Mouse (Mus musculus) hindbrain, embryonic 12.5 days (tissue): Measurements from ENCODE around the gene Hic1. TPM values are rescaled to one million over a fixed set of nuclear protein-coding genes. Genes with fewer than 3 reads are reported as not detected.

Experiments used
- ATAC-seq: fragments of 200-750 bp; cut with Nextera tagmentation; 2 replicates; pipeline ENCODE4 v1.8.0; 2017; ENCODE audit warnings: moderate TSS enrichment; ENCODE audit not compliant: low FRiP score
- H3K27ac ChIP-seq: fragments of 300-500 bp; sonication (generic); 2 replicates; pipeline ENCODE4 v1.5.1; 2016; ENCODE audit warnings: mild to moderate bottlenecking
- H3K27me3 ChIP-seq: fragments of 300-500 bp; sonication (generic); 2 replicates; pipeline ENCODE4 v1.6.1; 2016; ENCODE audit warnings: mild to moderate bottlenecking
- H3K36me3 ChIP-seq: fragments of 300-500 bp; sonication (generic); 2 replicates; pipeline ENCODE4 v1.6.1; 2016; ENCODE audit warnings: mild to moderate bottlenecking
- H3K4me1 ChIP-seq: fragments of 300-500 bp; sonication (generic); 2 replicates; pipeline ENCODE4 v1.6.1; 2016
- H3K4me2 ChIP-seq: fragments of 300-500 bp; sonication (generic); replicated peaks from 2 replicates; pipeline ENCODE4 v1.6.1; 2016; ENCODE audit warnings: mild to moderate bottlenecking
- H3K4me3 ChIP-seq: fragments of 300-500 bp; sonication (generic); 2 replicates; pipeline ENCODE4 v1.5.1; 2016; ENCODE audit warnings: mild to moderate bottlenecking
- H3K9ac ChIP-seq: fragments of 300-500 bp; sonication (generic); 2 replicates; pipeline ENCODE4 v1.6.1; 2016; ENCODE audit warnings: mild to moderate bottlenecking, moderate library complexity
- H3K9me3 ChIP-seq: fragments of 300-500 bp; sonication (generic); replicated peaks from 2 replicates; pipeline ENCODE4 v1.6.1; 2016; ENCODE audit warnings: mild to moderate bottlenecking
- WGBS: fragments of 180-500 bp; shearing (Covaris S2); methylation state at CpG from one replicate; pipeline ENCODE4 v1.1.7; 2016; 5-methylcytosine and 5-hydroxymethylcytosine counted together
- polyA plus RNA-seq: library from polyadenylated mRNA; unstranded; fragments of >200 nt; fragmentation: Nextera tagmentation; extraction: Ambion mirVana; gene quantifications from 2 replicates; pipeline ENCODE4 v1.2.1, GENCODE M21; 2016

Hic1 gene
- polyA plus RNA-seq, 1 experiment from 2014 or later: 11.3 TPM

- ATAC-seq: peak; percentile 3; the same call in 1 of the 2 replicates
- H3K4me1 ChIP-seq: peaks cover 57% of the 10 kb centered on the region
- H3K9ac ChIP-seq: peak overlapping the region; percentile 60
- H3K4me3 ChIP-seq: peak overlapping the region; percentile 68
- no peaks in the 10 kb centered on the region for H3K9me3 ChIP-seq
- H3K27me3 ChIP-seq: peaks cover 71% of the 10 kb centered on the region
- 0 out of 2 replicates have a peak, but pooled peaks cover 7% of the 10 kb centered on the region for H3K36me3 ChIP-seq
- H3K27ac ChIP-seq: no peak overlapping the region; the same call in none of the 2 replicates
- under 1% methylated on average over 69 of the region's 75 CpGs for WGBS
- peak overlapping the region; percentile 80 for H3K4me2 ChIP-seq
Measured at GRCm38 (mm10) chr11:75172151-75173094, 3.1 kb upstream of the Hic1 start.

GRCm38 (mm10) chr11:75171186-75171865 is 2.0 kb upstream of the Hic1 start:
- Histone ChIP-seq H3K4me3 (peak overlapping the region; percentile 68; the same call in 1 of the 2 replicates), H3K4me1 (peaks cover 66% of the 10 kb centered on the region), H3K9me3 (no peaks in the 10 kb centered on the region), H3K4me2 (peak overlapping the region; percentile 80; the same call in 1 of the 2 replicates), H3K9ac (no peak overlapping the region), H3K36me3 (no peaks in the 10 kb centered on the region), H3K27ac (peak overlapping the region; percentile 12; the same call in 1 of the 2 replicates), H3K27me3 (peaks cover 82% of the 10 kb centered on the region)
- ATAC-seq: no peak
- 6% methylated on average over 17 of the region's 17 CpGs for WGBS

DNA sequence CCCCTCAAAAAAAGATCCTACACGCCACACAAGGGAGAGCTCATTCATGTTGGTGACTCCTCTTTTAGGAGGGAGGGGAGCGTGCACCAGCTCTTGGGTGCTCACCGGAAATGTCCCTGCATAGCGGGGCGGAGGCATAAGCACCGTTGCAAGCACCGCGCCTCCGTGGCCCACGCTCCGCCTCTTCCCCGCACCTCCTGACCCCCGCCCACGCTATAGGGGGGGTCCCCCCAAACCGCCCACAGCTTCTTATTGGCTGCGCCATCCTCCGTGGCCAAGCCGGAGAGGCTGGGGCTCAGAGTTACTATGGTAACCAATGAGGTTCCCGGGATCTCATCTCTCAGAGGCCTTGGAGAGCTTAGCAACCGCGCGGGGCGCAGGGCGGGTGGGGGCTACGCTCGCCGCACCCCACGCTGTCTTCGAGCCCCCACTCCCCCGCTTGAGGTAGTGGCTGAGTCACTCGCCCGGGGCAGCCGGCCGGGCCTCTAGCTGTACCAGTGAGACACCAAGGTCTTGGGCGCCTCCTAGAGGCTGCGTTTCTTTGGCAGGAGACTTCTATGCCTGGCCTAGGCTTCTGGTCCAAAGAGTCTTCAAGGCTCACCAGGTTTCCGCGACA is 925 bp upstream of the Hic1 start:
- under 1% methylated on average over 38 of the region's 38 CpGs for WGBS
- Histone ChIP-seq H3K9ac (peak overlapping the region; percentile 2), H3K4me1 (peaks cover 77% of the 10 kb centered on the region)

GRCm38 (mm10) chr11:75168590-75169361 is 543 bp downstream of the Hic1 start:
- H3K4me2 ChIP-seq: peak overlapping the region; percentile 80
- no peak; the same call in 1 of the 2 replicates for ATAC-seq
- H3K27me3 ChIP-seq: peaks cover 97% of the 10 kb centered on the region
- H3K4me1 ChIP-seq: peaks cover 74% of the 10 kb centered on the region
- under 1% methylated on average over 74 of the region's 83 CpGs for WGBS
- peak overlapping the region; percentile 47 for H3K4me3 ChIP-seq
- H3K36me3 ChIP-seq: 0 out of 2 replicates have a peak, but pooled peaks cover 3% of the 10 kb centered on the region
- H3K27ac ChIP-seq: peak overlapping the region; percentile 55; the same call in 1 of the 2 replicates
- no peaks in the 10 kb centered on the region for H3K9me3 ChIP-seq
- peak overlapping the region; percentile 61 for H3K9ac ChIP-seq

More for the DNA sequence above, 925 bp upstream of the Hic1 start:
- Histone ChIP-seq H3K27ac (no peak overlapping the region), H3K36me3 (no peaks in the 10 kb centered on the region), H3K4me3 (peak overlapping the region; percentile 47), H3K9me3 (no peaks in the 10 kb centered on the region), H3K4me2 (peak overlapping the region; percentile 80), H3K27me3 (peaks cover 87% of the 10 kb centered on the region)
- ATAC-seq: peak; percentile 55

DNA sequence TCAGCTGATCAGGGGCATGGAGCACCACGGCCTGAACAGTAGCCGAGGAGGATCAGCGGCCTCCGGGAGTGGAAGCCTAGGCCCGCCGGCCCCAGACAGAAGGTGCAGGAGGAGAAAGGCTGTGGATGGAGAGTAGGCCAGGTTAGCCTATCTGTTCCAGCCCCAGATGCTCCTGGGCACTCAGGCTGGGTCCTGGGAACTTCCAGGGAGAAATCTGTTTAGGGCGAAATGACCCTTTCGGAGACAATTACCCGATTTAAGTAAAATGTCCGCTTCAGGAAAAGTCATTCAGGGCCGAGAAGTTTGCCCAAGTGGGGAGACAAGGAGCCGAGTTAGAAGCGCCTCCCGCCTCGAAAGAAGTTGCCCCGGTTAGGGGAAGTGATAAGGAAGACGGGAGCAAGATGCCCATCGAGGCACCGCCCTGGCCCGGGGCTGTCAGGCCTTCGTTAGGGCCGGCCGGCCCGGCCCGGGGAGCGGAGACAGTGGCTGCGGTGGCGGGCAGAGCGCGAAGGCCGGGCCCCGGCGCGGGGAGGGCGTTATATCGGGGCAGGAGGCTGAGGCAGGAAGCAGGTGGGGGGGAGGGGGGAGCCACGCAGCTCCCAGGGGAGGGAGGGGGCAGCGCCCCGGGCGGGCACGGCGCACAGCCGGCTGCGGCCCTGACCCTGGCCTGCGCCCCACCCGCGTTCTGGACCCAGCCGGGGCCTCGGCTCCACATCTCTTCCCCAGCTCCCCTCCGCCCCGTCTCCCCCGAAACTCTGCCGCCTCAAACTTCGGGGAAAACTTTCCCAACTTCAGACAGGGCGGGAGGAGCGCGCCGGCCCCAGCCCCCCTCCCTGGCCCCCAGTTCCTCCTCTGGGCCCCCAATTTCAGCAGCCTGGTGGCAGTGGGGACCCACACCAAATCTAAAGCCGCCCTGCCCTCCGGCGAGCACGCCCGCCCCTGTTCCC is 1.4 kb downstream of the Hic1 start:
- peak overlapping the region; percentile 80 for H3K4me2 ChIP-seq
- peak overlapping the region; percentile 55; the same call in 1 of the 2 replicates for H3K27ac ChIP-seq
- no peak for ATAC-seq
- peaks cover 68% of the 10 kb centered on the region for H3K4me1 ChIP-seq
- H3K9ac ChIP-seq: peak overlapping the region; percentile 61
- H3K9me3 ChIP-seq: no peaks in the 10 kb centered on the region
- WGBS: 3% methylated on average over 45 of the region's 63 CpGs
- peak overlapping the region; percentile 47 for H3K4me3 ChIP-seq
- H3K36me3 ChIP-seq: peaks cover 10% of the 10 kb centered on the region
- H3K27me3 ChIP-seq: peaks cover 99% of the 10 kb centered on the region

DNA sequence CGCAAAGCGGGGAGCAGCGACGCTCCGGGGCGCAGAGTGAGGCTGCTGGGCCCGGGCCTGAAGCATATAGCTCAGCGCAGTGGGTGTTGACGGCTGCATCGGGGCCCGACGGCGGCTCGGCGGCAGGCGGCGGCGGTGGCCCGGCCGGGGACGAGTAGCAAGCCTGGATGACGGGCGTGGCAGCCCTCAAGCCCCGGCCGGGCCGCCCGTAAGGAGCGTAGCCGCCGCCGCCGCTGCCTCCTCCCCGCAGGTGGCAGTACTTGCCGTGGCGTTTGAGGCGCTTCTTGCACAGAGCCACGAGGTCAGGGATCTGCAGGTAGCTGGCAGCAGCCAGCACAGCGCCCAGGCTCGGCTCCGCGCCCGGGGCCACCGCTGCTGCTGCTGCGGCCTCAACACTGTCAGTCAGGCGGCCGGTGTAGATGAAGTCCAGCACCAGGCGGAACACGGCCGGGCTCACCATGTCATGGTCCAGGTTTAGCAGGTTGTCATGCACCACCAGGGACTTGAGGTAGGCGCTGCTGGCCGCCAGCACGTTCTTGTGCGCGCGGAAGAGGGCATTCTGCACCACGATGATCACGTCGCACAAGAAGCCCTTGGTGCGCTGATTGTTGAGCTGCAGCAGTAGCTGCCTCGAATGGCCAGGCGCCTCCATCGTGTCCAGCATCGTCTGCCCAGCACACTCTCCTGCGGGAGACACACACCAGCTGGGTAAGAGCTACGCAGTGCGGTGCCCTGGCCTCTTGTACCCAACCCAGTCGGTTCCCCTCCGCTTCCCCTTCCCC is 2.3 kb downstream of the Hic1 start:
- no peaks in the 10 kb centered on the region for H3K9me3 ChIP-seq
- H3K36me3 ChIP-seq: peaks cover 15% of the 10 kb centered on the region
- H3K4me3 ChIP-seq: peak overlapping the region; percentile 47
- H3K27me3 ChIP-seq: peaks cover 97% of the 10 kb centered on the region
- 0 out of 2 replicates have a peak overlapping the region, but pooled peaks have one; percentile 40 for H3K27ac ChIP-seq
- ATAC-seq: no peak
- peak overlapping the region; percentile 61 for H3K9ac ChIP-seq
- 2% methylated on average over 67 of the region's 68 CpGs for WGBS
- peaks cover 60% of the 10 kb centered on the region for H3K4me1 ChIP-seq
- H3K4me2 ChIP-seq: peak overlapping the region; percentile 80

GRCm38 (mm10) chr11:75166193-75166842 is 3.0 kb downstream of the Hic1 start:
- H3K9ac ChIP-seq: peak overlapping the region; percentile 61; the same call in 1 of the 2 replicates
- peak overlapping the region; percentile 80 for H3K4me2 ChIP-seq
- H3K36me3 ChIP-seq: peaks cover 21% of the 10 kb centered on the region
- 0 out of 2 replicates have a peak overlapping the region, but pooled peaks have one; percentile 40 for H3K27ac ChIP-seq
- 4% methylated on average over 55 of the region's 55 CpGs for WGBS
- peak overlapping the region; percentile 47 for H3K4me3 ChIP-seq
- ATAC-seq: no peak
- H3K27me3 ChIP-seq: peaks cover 90% of the 10 kb centered on the region
- H3K9me3 ChIP-seq: no peaks in the 10 kb centered on the region
- peaks cover 56% of the 10 kb centered on the region for H3K4me1 ChIP-seq

DNA sequence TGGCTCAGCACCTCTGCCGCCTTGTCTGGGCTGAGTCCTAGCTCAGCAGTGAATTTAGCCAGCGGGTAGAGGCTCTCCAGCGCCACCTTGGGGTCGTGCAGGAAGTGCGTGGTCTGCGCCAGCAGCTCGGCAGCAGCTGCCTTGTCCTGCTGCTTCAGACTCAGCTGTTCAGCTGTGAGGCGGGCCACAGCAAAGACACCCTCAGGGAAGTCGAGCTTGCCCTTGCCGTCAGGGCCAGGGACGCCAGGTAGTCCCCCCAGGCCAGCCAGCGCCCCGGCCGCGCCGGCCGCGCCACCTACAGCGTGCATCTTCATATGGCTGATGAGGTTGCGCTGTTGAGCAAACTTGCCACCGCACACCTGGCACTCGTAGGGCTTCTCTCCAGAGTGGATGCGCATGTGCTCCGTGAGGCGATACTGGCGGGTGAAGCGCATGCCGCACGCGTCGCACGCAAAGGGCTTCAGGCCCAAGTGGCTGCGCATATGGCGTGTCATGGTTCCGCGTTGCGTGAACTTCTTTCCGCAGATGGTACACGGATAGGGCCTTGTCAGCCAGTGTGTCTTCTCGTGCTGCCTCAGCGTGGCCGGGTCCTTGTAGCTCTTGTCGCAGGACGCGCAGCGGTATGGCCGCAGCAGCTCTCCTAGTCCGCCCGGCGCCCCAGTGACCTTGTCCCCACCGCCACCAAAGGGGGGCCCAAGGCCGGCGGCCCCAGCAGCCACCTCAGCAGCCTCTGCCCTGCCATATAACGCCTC is 3.7 kb downstream of the Hic1 start:
- Histone ChIP-seq H3K27me3 (peaks cover 83% of the 10 kb centered on the region), H3K36me3 (peaks cover 28% of the 10 kb centered on the region), H3K27ac (0 out of 2 replicates have a peak overlapping the region, but pooled peaks have one; percentile 7), H3K9ac (peak overlapping the region; percentile 61; the same call in 1 of the 2 replicates), H3K4me3 (peak overlapping the region; percentile 47), H3K4me1 (peaks cover 53% of the 10 kb centered on the region), H3K9me3 (no peaks in the 10 kb centered on the region), H3K4me2 (peak overlapping the region; percentile 80)
- 3% methylated on average over 54 of the region's 54 CpGs for WGBS
- ATAC-seq: no peak

- Histone ChIP-seq H3K9me3 (no peaks in the 10 kb centered on the region), H3K4me3 (peak overlapping the region; percentile 47), H3K4me2 (peak overlapping the region; percentile 80; the same call in 1 of the 2 replicates), H3K36me3 (peaks cover 37% of the 10 kb centered on the region), H3K4me1 (peaks cover 44% of the 10 kb centered on the region), H3K27ac (no peak overlapping the region), H3K27me3 (peaks cover 75% of the 10 kb centered on the region), H3K9ac (no peak overlapping the region)
- no peak for ATAC-seq
- WGBS: 12% methylated on average over 15 of the region's 15 CpGs
Measured at GRCm38 (mm10) chr11:75164750-75165149, 4.6 kb downstream of the Hic1 start.
